Mouse (Mus musculus) monocyte, adult 2 months (primary cell): Measurements from ENCODE around the gene Ndufb2.
A peak's percentile ranks its signal among the peaks of the same experiment; 100 is the strongest.

Source experiments
- DNase-seq, 2 experiments: peaks; one replicate each; pipeline ENCODE4 v3.0.0; 2022; ENCODE audit warnings: low spot score in 2 of 2, low read depth in 1 of 2

Ndufb2 gene

DNA sequence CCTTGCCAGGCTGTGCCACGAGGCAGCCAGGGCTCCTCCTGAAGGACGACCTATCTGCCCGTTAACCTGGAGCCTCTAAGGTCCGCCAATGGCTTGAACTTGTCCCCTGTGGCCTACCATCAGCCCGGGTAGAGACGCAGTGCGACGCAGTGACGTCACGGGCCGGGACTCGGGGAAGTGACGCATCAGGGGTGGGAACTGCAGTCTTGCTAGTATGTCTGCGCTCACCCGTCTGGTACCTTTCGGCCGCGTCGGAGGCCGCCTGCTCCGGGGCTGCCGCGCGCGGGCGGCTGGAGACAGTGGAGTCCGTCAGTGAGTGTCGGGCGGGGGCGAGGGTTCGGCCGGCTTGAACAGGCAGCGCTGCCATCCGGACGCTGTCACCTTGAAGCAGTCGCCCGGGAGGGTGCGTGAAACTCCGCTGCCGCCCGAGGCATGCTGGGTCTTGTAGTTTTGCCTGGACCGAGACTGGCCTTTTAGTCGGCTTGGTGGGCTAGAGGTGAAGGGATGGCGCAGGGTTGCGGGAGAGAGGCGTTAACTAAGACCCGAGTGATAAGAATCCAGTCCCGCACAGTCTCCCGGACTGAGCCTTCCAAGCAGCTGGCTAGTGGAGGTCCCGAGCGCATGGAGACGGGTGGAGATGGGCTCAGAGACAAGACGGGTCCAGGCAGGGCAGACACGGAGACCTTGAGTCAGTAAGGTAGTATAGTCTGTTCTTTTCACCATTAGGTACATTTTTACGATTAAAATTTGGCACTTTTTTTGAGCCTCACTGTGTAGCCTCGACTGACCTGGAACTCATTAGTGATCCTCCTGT is at the start of gene Ndufb2:
Gene Ndufb2, plus strand, starts transcription at position 174 of the 814 bp plus-strand sequence.
- peak; percentile 79 to 88 for DNase-seq

DNA sequence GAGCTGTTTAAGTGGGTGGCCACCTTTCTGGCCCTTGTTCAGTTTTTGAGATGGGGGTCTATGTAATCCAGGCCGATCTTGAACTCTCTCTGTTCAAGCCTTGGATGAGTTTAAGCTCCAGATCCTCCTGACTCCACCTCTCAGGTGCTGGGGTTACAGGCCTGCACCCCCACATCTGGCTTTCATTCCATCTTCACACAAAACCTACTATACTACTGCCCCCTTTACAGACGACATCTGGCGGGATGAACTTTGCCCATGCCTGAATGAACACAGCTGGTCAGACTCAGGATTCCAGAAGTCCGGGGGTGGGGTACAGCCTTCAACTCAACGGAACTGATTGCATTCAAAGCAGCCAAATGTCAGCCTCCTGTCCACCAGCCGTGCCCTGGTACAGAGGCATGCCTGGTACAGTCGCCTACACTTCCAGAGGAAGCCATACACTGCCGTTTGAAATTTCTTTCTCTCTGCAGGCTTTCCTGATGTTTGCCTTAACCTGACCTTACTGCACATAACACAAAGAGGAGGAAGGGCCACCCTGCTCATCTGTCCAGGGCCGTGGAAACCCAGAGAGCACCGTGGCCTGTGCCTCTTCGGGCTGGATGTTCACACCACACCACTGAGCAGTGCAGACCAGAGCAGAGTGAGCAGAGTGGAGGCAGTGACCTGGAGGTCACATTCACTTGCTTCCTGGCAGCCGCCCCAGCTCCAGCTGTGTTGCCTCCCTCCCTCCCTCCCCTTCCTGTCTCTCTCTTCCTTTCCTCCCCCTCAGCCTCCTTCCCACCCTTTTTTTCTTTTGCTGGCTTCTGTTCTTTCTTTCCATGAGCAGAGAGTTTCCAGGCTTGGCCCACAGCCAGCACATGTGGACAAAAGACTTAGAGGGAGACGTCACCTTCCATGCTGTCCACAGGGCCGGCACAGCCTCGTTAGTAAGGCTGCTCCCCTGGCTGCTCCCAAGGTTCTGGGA is 49.5 kb upstream of the Ndufb2 start:
- no peak for DNase-seq

DNA sequence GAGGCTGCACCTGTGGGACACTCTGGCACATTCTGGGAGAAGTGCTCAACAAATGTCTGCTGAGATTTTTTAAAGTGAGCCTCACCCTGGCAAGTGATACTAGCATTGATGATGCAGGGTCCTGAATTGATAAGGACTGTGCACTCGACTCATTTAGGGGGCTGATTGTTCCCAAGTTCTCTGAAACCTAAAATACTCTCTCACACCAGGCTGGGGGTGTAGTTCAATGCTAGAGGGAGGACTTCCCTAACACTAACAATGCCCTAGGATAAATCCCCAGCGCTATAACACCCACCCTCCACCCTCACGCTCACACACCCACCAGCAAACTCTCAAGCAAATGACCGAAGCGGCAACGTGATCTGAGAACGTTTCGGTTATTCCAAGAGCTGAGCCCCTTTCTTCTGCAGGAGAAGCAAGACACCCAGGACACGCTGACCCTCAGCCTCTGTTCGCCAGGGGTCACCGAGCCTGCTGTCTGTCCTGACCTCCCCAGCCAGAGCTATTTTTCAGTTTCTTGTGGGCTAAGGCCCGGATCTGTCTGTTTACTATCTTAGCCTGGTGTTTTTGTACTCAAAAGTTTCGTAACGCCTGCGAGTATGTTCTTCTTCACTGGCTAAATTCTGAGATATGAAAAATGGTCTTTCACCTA is 48.5 kb upstream of the Ndufb2 start:
- DNase-seq, result no peak

DNA sequence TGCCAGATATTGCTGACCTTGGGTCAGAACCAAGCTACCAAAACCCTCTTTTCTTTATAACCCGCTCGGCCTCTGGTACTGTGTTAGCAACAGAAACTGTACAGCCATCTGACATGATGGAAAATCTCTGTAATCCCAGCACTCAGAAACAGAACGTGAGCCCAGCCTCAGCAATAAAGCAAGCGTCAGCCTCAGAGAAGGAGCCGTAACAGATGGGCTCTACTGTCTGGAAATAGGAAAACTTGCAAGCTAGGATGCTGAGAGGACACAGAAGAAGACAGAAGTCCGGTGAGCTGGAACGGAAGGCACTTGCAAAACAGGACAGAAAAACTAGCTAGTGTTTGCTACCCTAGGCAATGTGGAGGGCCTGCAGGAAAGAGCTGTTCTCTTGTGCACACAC is 46.9 kb upstream of the Ndufb2 start:
- DNase-seq, result no peak

DNA sequence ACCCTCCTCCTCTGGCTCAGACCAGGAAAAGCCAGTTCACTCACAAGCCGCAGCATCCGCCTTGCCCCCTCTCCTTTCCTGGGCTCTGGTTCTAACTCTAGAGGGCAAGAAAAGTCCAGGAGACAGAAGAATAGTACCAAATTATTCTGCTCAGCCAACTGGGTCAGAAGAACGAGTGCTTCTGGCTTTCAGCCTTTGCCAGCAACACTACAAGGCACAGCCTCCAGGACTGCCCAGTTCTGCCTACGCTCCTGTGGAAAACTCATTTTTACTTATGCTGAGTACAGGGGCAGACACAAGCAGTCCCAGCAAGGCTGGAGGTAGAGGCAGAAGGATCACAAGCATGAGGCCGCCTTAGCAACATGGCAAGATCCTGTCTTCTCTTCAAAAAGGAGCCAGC is 44.3 kb upstream of the Ndufb2 start:
- no peak for DNase-seq

DNA sequence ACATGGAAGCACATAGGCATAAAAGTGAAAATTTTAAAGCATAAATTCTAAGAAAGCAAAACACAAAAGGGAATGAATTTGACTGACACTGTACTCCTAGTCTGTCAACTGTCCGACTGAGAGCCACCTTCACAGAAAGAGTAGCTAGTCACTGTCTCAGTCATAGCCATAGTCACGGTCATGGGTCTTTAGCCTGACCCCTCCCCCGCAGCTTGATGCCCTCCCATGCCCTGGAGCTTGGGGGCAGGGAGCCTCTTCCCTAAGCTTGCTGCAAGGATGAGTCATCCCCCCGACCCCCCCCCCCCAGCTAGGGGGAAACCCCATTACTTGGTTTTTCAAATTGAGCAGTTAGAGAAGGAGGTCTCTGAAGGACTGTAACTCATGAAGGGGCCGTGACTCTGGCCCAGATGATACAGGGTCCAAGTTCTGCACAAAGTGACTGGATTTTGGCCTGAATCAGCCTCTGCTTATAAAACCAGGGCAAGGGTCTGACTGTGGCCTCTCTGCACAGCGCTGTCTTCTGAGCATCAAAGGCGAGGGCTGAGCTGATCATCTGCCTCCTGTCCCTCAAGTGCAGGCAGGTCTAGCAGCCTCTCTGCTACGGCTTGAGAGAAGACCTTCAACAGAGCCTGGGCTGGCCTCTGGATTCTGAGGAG is 40.3 kb upstream of the Ndufb2 start:
- DNase-seq, result no peak

DNA sequence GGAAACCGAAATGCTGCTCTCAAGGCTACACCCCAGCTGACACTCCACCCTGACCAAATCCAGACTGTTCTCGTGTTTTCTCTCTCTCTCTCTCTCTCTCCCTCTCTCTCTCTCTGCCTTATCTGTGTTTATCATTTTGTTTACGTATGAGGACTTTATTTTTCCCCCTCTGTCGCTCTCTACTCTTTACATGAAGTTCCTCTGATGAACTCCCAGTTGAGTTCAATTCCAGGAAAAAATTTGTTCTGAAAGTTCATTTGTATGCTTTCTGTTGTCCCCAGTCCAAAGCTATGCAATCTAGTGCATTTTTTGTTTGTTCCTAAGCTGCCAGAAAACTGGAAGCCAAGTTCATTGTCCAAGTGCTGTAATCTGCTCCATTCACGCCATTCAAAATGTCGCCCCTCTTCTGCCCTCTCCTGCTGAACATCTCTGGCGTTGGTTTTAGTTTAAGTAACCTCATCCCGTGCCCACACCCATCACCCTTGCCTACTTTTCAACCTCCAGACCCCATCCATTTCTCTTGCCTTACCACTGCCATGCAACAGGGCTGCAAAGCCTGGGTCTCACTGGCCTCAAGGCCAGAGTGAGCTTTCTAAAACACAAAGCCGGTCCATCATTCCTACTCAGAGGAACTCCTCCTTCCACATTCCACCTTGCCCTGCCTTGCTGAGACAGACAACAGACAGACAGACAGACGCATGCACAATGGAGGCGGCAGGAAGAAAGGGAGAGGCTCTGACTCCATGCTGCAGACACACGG is 37.3 kb upstream of the Ndufb2 start:
- no peak for DNase-seq

DNA sequence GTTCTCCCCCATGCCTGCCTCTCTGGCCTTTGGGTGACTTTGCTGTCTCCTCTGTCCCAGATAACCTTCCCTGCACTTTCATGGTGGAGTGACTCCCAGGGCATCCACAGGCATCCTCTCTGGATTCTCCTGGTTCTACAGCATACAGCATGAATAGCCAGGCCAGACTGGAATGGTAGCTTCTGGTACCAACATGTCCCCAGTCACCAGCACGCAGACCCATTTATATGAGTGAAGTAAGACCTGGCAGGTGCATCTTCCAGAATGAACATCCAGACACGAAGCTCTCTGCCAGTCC is 36.8 kb upstream of the Ndufb2 start:
- DNase-seq, result no peak

DNA sequence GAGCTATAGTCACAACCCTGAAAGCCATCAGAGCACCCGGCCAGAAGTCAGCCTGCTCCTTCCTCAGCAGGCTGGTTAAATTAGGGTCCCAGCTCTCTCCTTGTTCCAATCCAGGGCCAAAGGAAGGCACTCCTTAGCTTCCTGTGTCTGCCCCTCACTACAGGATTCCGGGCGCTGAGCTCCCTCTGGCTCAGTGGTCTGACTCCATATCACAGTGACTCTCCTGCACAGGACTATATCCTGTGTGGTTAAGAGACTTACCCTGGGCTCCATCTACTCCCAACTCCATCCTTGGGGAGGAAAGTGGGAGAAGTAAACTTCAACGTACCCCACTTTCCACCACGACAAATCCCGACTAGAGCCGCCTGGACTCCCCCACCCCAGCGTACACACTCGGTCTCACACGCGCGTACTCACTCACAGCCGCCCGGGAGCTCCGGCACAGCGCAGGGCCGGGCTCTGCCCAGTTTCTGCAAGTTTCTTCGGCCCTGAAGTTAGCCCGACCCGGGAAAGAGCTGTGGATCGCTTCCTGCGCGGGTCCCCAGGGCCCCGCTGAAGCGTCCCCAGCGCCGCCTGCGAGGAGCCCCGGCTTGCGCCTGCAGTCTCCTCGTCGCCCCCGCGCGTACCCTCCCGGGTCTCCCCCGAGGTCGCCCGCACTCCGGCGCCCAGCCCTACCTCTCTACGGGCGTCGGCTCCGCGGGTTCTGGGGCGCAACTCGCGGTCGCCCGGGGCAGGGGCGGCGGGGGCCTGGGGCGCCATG is 35.3 kb upstream of the Ndufb2 start:
- no peak for DNase-seq

DNA sequence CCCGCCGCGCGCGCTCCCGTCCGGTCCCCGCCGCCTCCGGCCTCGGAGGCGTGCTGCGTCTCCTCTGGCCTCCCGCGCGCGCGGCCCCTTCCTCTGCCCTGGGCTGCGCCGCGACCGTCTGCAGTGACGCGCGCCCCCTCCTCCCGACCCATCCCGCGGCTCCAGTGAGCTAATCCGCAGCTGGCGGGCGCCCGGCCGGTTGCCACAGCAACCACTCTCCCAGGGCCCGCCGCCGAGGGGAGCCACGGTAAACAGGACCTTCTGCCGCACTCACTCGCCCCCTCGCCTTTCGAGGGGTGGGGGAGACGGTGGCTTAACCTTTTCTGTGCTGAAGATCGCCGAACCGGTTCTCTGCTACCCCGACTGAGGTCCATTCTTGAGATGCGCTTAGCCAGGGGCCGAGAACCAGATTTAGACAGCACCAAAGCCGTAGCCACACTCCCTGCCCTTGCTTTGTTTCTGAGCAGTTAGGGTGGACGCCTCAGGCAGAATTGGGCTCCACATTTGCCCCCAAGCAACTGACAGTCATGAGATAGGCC is 34.6 kb upstream of the Ndufb2 start, which contains the start of gene Dennd2a:
Gene Dennd2a, minus strand, starts transcription at position 145 of the 539 bp plus-strand sequence.
- DNase-seq, result no peak

DNA sequence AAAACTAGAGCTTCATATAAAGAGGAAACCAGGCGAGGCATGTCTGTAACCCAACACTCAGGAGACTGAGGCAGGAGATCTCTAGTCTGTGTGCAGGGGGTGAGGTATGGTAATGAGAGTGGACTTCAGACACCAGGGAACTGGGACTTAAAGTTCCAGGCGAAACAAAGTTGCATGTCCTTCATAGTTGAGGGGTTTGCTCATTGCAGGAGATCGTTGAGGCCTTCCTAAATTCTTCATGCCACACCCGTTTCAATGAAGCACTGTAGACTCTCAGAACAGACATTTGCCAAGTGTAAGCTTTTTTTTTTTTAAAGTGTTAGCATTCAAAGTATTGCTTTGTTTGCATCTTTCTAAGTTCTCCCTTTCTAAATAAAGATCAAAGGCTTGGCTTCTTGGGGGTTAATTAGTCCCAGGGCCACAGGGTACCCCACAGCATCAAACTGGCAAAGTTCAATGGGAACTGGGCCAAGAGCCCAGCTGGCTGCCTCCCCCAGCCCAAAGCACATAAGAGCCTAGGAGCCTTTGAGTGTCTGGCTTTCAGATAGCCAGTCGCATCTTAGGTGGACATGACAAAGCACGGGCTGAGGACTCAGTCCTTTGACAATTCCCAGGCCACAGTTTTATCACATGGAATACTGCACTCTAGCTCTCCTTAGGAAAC is 33.0 kb upstream of the Ndufb2 start:
- no peak for DNase-seq

DNA sequence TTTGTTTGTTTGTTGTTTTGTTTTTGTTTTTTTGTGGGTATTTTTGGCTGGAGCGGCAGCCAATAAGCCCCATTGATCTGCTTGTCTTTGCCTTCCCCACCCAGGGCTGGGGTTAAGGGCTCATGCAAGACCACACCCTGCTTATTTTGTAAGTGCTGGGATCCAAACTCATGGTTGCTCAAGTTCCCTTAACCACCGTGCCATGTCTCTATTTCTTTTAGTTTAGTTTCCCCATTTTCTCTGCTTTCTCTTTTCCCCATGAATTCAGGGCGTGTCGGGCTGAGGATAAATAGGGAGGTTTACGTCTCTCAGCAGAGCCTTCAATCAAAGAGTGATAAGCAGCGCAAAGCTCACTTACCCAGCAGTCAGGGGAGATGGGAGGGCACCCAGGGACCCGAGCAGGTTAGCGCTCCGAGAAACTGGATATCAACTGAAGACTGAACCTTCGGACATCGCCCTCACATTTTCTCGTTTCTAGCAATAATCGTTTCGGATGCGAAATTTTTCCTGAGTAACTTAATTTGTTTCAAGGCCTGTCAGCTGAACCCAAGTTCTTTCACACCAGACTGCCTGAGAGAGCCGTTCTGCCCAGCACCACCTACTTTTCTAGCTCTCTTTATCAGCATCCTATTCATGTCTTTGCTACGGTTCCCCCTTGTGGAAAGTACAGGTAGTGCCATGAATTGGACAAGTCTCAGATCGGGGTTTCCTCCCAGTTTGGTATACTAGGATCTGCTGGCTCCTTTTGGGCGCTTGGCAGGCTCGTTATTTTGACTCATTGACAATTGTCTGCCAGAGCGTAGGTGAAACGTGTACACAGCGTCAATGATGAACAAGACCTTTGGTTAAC is 30.0 kb upstream of the Ndufb2 start:
- DNase-seq, result peak in 1 of 2 experiments; percentile 57

DNA sequence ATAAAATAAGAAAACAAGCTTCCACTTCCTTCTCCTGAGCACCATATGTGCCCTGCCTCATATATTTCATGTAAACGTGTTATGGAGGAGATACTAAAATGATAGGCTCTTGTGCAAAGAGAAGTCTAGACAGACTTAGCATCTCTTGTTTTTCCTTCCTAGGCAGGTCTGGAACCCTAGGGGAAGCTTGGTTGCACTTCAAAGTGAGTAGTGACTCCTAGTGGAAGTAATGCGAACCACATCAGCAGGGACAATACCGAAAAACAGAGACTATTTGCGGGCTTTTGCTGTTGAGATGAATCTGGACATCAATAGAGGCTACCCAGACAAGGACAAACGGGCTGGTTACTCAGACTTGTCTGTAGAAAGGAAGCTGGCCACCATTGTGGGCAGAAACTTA is 24.8 kb upstream of the Ndufb2 start:
- DNase-seq, result no peak

DNA sequence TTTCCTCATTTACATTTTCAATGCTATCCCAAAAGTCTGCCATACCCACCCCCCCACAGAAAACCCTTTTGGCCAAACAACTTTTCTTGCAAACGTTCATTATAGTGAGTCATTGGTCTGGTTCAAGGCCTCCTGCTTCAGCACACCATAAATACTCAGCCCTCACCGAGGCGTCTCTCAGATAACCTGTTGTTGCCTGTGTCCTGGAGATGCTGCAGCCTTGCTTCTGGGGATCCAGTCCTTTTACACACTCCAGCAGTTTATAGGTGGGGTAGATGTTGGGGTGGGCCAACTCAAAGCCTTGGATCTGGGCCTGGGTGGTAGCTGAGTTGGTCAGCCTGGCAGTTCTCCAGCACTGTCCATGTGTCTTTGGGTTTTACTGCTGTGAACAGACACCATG is 21.9 kb upstream of the Ndufb2 start:
- no peak for DNase-seq

DNA sequence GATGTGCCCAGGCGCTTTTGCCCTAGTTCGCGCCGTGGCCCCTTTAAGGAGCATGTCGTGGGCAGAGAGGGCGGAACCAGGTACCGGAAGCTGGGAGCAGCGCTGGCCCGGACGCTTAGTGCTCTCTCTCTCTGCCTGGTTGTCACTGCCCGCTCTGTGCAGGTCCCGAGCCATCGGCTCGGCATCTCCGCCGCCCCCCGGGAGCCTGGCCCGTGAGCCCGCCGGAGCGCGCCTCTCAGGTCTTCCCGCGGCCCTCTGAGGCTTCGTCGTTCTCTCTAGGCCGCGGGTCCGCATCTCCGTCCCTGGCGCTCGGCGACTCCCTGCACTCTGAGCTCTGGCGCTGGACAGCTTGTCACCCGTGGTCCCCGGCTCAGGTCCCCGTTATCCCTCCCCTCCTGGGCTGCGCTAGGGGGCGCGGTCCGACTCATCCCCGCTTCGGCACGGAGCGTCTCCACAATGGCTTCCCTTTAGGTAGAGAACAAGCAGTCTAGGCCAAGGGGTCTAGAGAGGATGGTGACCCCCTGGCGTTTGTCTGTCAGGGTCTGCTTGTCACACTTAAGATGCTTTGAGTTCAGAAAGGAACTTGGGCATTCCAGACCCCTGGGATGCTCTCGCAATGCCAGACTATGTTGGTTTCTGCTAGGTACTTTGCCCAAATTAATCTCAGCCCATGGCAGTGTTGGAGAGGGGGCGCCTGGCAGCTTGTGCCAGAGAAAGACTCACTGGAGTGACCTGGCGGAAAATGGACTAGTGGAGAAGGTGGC is 18.4 kb upstream of the Ndufb2 start, which contains the start of gene Adck2:
Gene Adck2, plus strand, starts transcription at position 83 of the 764 bp plus-strand sequence.
- peak in 1 of 2 experiments; percentile 49 for DNase-seq

DNA sequence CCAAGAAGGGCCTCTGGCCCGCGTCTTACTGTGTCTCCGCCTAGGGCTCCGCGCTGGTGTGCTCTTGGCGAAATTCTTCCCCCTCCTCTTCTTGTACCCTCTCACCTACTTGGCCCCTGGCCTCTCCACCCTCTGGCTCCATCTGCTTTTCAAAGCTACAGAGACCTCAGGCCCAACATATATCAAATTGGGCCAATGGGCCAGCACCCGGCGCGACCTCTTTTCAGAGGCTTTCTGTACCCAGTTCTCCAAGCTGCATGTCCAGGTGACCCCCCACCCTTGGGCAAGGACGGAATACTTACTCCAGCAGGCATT is 17.9 kb upstream of the Ndufb2 start:
- no peak for DNase-seq

DNA sequence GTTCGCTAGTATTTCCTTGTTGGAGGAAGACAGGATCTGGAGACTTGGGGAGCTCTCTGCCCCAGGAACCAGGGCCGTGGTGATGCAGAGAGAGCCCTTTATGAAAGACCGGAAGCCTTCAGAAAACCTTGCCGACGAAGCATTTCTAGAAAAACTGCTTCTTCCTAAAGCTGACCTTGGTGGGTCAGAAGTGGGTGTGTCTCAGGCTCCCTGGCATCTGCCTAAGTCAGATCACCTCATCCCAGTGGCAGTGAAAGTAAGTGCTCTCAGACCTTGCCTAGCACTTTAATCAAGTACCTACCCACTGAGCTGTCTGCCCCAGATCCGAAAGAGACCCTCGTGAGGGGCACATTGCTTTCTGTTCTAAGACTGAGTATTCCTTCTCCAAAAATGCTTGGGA is 17.4 kb upstream of the Ndufb2 start:
- no peak for DNase-seq
